Mouse (Mus musculus) heart, embryonic 15.5 days (tissue): Measurements from ENCODE around the gene Rere. TPM values are rescaled to one million over a fixed set of nuclear protein-coding genes. Genes with fewer than 3 reads are reported as not detected.
"Not testable (repeated sequence)": the region's sequence is repeated elsewhere in the genome, so short reads cannot be mapped to it uniquely, and the experiment has no call there.

Source experiments
- ATAC-seq: fragments of 200-750 bp; cut with Nextera tagmentation; replicated peaks from 2 replicates; pipeline ENCODE4 v1.8.0; 2017; ENCODE audit warnings: low read depth, moderate TSS enrichment; ENCODE audit not compliant: insufficient number of reproducible peaks, insufficient read depth, low FRiP score
- H3K27ac ChIP-seq: fragments of 300-500 bp; sonication (generic); 2 replicates; pipeline ENCODE4 v1.5.1; 2015; ENCODE audit warnings: mild to moderate bottlenecking, inconsistent platforms
- H3K27me3 ChIP-seq: fragments of 300-500 bp; sonication (generic); 2 replicates; pipeline ENCODE4 v1.6.1; 2015; ENCODE audit warnings: inconsistent platforms
- H3K36me3 ChIP-seq: fragments of 300-500 bp; sonication (generic); 2 replicates; pipeline ENCODE4 v1.6.1; 2015; ENCODE audit warnings: mild to moderate bottlenecking, inconsistent platforms
- H3K4me1 ChIP-seq: fragments of 300-500 bp; sonication (generic); replicated peaks from 2 replicates; pipeline ENCODE4 v1.6.1; 2015; ENCODE audit warnings: inconsistent platforms
- H3K4me2 ChIP-seq: fragments of 300-500 bp; sonication (generic); 2 replicates; pipeline ENCODE4 v1.6.1; 2015; ENCODE audit warnings: inconsistent platforms, mild to moderate bottlenecking, moderate library complexity
- H3K4me3 ChIP-seq: fragments of 300-500 bp; sonication (generic); 2 replicates; pipeline ENCODE4 v1.5.1; 2015; ENCODE audit warnings: mild to moderate bottlenecking, inconsistent platforms
- H3K9ac ChIP-seq: fragments of 300-500 bp; sonication (generic); 2 replicates; pipeline ENCODE4 v1.6.1; 2015; ENCODE audit warnings: mild to moderate bottlenecking, inconsistent platforms
- H3K9me3 ChIP-seq: fragments of 300-500 bp; sonication (generic); replicated peaks from 2 replicates; pipeline ENCODE4 v1.6.1; 2016; ENCODE audit warnings: inconsistent platforms
- WGBS: fragments of 180-500 bp; shearing (Covaris S2); methylation state at CpG from one replicate; pipeline ENCODE4 v1.1.7; 2015; ENCODE audit warnings: mixed read lengths; 5-methylcytosine and 5-hydroxymethylcytosine counted together
- polyA plus RNA-seq: library from polyadenylated mRNA; unstranded; fragments of >200 nt; fragmentation: Nextera tagmentation; extraction: Ambion mirVana; gene quantifications from 2 replicates; pipeline ENCODE4 v1.2.1, GENCODE M21; 2015

The Rere gene
- polyA plus RNA-seq, 1 experiment from 2014 or later = 17.6 TPM

- H3K4me2 ChIP-seq = no peak overlapping the region
- peaks cover 11% of the 10 kb centered on the region for H3K36me3 ChIP-seq
- H3K4me1 ChIP-seq = peaks cover 46% of the 10 kb centered on the region
- H3K9me3 ChIP-seq = no peaks in the 10 kb centered on the region
- WGBS = 48% methylated on average over 7 of the region's 7 CpGs
- ATAC-seq = peak; percentile 85; the same call in 1 of the 2 replicates
- H3K27me3 ChIP-seq = no peaks in the 10 kb centered on the region
- H3K9ac ChIP-seq = no peak overlapping the region
- peak overlapping the region; percentile 87 for H3K27ac ChIP-seq
- no peak overlapping the region for H3K4me3 ChIP-seq
These were observed 192.6 kb downstream of the Rere start for GRCm38 (mm10) chr4:150474086-150474485.

GRCm38 (mm10) chr4:150476258-150476657 lies 194.8 kb downstream of the Rere start:
- H3K36me3 ChIP-seq = peaks cover 13% of the 10 kb centered on the region
- H3K9ac ChIP-seq = no peak overlapping the region
- H3K4me1 ChIP-seq = peaks cover 34% of the 10 kb centered on the region
- 29% methylated on average over 5 of the region's 5 CpGs for WGBS
- H3K4me2 ChIP-seq = no peak overlapping the region
- no peaks in the 10 kb centered on the region for H3K9me3 ChIP-seq
- H3K27me3 ChIP-seq = no peaks in the 10 kb centered on the region
- ATAC-seq = no peak
- peak overlapping the region; percentile 66 for H3K27ac ChIP-seq
- no peak overlapping the region for H3K4me3 ChIP-seq

- no peak overlapping the region for H3K9ac ChIP-seq
- H3K4me1 ChIP-seq = peaks cover 33% of the 10 kb centered on the region
- ATAC-seq = no peak
- no peaks in the 10 kb centered on the region for H3K9me3 ChIP-seq
- H3K4me2 ChIP-seq = no peak overlapping the region
- H3K27me3 ChIP-seq = no peaks in the 10 kb centered on the region
- H3K4me3 ChIP-seq = no peak overlapping the region
- H3K36me3 ChIP-seq = peaks cover 10% of the 10 kb centered on the region
- no peak overlapping the region for H3K27ac ChIP-seq
- WGBS = 78% methylated on average over 6 of the region's 6 CpGs
These were observed 196.6 kb downstream of the Rere start for GRCm38 (mm10) chr4:150478006-150478405.

GRCm38 (mm10) chr4:150483081-150483480 lies 201.6 kb downstream of the Rere start:
- H3K4me2 ChIP-seq, H3K36me3 ChIP-seq, H3K27me3 ChIP-seq, H3K4me3 ChIP-seq, H3K9me3 ChIP-seq, H3K9ac ChIP-seq, ATAC-seq, H3K27ac ChIP-seq: not testable (repeated sequence)
- 91% methylated on average over 5 of the region's 5 CpGs for WGBS
- peaks cover 18% of the 10 kb centered on the region for H3K4me1 ChIP-seq

- H3K4me3 ChIP-seq = no peak overlapping the region
These were observed 204.7 kb downstream of the Rere start for GRCm38 (mm10) chr4:150486097-150486496.

GRCm38 (mm10) chr4:150487109-150487508 lies 205.7 kb downstream of the Rere start:
- Histone ChIP-seq H3K4me3 (no peak overlapping the region), H3K4me1 (peaks cover 28% of the 10 kb centered on the region), H3K4me2 (no peak overlapping the region), H3K36me3 (no peaks in the 10 kb centered on the region), H3K9me3 (no peaks in the 10 kb centered on the region), H3K9ac (no peak overlapping the region), H3K27me3 (no peaks in the 10 kb centered on the region), H3K27ac (peak overlapping the region; percentile 86)
- ATAC-seq = no peak
- 66% methylated on average over 5 of the region's 5 CpGs for WGBS

More at GRCm38 (mm10) chr4:150486097-150486496, 204.7 kb downstream of the Rere start:
- H3K4me2 ChIP-seq = no peak overlapping the region
- peak overlapping the region; percentile 86; the same call in 1 of the 2 replicates for H3K27ac ChIP-seq
- ATAC-seq = no peak
- peaks cover 31% of the 10 kb centered on the region for H3K4me1 ChIP-seq
- 54% methylated on average over 2 of the region's 2 CpGs for WGBS
- H3K27me3 ChIP-seq = no peaks in the 10 kb centered on the region
- no peak overlapping the region for H3K9ac ChIP-seq
- H3K36me3 ChIP-seq = no peaks in the 10 kb centered on the region
- H3K9me3 ChIP-seq = no peaks in the 10 kb centered on the region

GRCm38 (mm10) chr4:150488096-150488748 lies 206.8 kb downstream of the Rere start:
- H3K9ac ChIP-seq = peak overlapping the region; percentile 44
- peaks cover 31% of the 10 kb centered on the region for H3K4me1 ChIP-seq
- H3K27me3 ChIP-seq = no peaks in the 10 kb centered on the region
- ATAC-seq = peak; percentile 99
- WGBS = 19% methylated on average over 12 of the region's 12 CpGs
- no peaks in the 10 kb centered on the region for H3K36me3 ChIP-seq
- H3K9me3 ChIP-seq = no peaks in the 10 kb centered on the region
- peak overlapping the region; percentile 69 for H3K4me2 ChIP-seq
- H3K27ac ChIP-seq = peak overlapping the region; percentile 86
- peak overlapping the region; percentile 42 for H3K4me3 ChIP-seq

- Histone ChIP-seq H3K36me3 (no peaks in the 10 kb centered on the region), H3K9me3 (no peaks in the 10 kb centered on the region), H3K9ac (peak overlapping the region; percentile 44; the same call in 1 of the 2 replicates), H3K27ac (peak overlapping the region; percentile 86), H3K27me3 (no peaks in the 10 kb centered on the region), H3K4me1 (peaks cover 34% of the 10 kb centered on the region), H3K4me3 (peak overlapping the region; percentile 42), H3K4me2 (peak overlapping the region; percentile 69)
- WGBS = 47% methylated on average over 4 of the region's 4 CpGs
- ATAC-seq = no peak
These were observed 207.3 kb downstream of the Rere start for GRCm38 (mm10) chr4:150488767-150489166.

- no peaks in the 10 kb centered on the region for H3K9me3 ChIP-seq
- H3K4me1 ChIP-seq = peaks cover 44% of the 10 kb centered on the region
- no peaks in the 10 kb centered on the region for H3K27me3 ChIP-seq
- WGBS = 84% methylated on average over 6 of the region's 6 CpGs
- no peak overlapping the region for H3K4me2 ChIP-seq
- no peak for ATAC-seq
- H3K36me3 ChIP-seq = no peaks in the 10 kb centered on the region
- H3K27ac ChIP-seq = no peak overlapping the region
- H3K4me3 ChIP-seq = no peak overlapping the region
- H3K9ac ChIP-seq = no peak overlapping the region
These were observed 208.6 kb downstream of the Rere start for GRCm38 (mm10) chr4:150490050-150490449.

GRCm38 (mm10) chr4:150491710-150492109 lies 210.3 kb downstream of the Rere start:
- no peak for ATAC-seq
- Histone ChIP-seq H3K9me3 (no peaks in the 10 kb centered on the region), H3K9ac (no peak overlapping the region), H3K36me3 (no peaks in the 10 kb centered on the region), H3K27ac (no peak overlapping the region), H3K27me3 (no peaks in the 10 kb centered on the region), H3K4me3 (no peak overlapping the region), H3K4me2 (no peak overlapping the region), H3K4me1 (peaks cover 50% of the 10 kb centered on the region)
- 86% methylated on average over 4 of the region's 4 CpGs for WGBS

- H3K4me2 ChIP-seq = no peak overlapping the region
- H3K36me3 ChIP-seq = no peaks in the 10 kb centered on the region
- ATAC-seq = no peak
- H3K27me3 ChIP-seq = no peaks in the 10 kb centered on the region
- H3K9ac ChIP-seq = no peak overlapping the region
- WGBS = 74% methylated on average over 7 of the region's 7 CpGs
- no peak overlapping the region for H3K27ac ChIP-seq
- peaks cover 39% of the 10 kb centered on the region for H3K4me1 ChIP-seq
- H3K9me3 ChIP-seq = no peaks in the 10 kb centered on the region
- H3K4me3 ChIP-seq = no peak overlapping the region
These were observed 212.0 kb downstream of the Rere start for GRCm38 (mm10) chr4:150493258-150493937.
